Mouse (Mus musculus): ENCODE results near the gene Nod1. TPM values are rescaled to one million over a fixed set of nuclear protein-coding genes. Genes with fewer than 3 reads are reported as not detected.

The Nod1 gene
- polyA plus RNA-seq, 1 experiment from 2014 or later: 3.6 TPM

- no peaks in the 10 kb centered on the region for H3K9me3 ChIP-seq
- no peaks in the 10 kb centered on the region for H3K36me3 ChIP-seq
- no peak overlapping the region for H3K27ac ChIP-seq
- DNase-seq (ENCODE audit: low spot score): no peak
- 83% methylated on average over 3 of the region's 3 CpGs for WGBS
- no peaks in the 10 kb centered on the region for H3K27me3 ChIP-seq (ENCODE audit: insufficient read depth, poor library complexity, severe bottlenecking)
- H3K4me3 ChIP-seq: no peak overlapping the region
- 0 out of 2 replicates have a peak, but pooled peaks cover 2% of the 10 kb centered on the region for H3K4me1 ChIP-seq
Measured at GRCm38 (mm10) chr6:54891384-54891783, 81.0 kb downstream of the Nod1 start.

GRCm38 (mm10) chr6:54890221-54890620 is 82.2 kb downstream of the Nod1 start:
- H3K4me1 ChIP-seq: 0 out of 2 replicates have a peak, but pooled peaks cover 2% of the 10 kb centered on the region
- DNase-seq (ENCODE audit: low spot score): no peak
- WGBS: 83% methylated on average over 9 of the region's 9 CpGs

GRCm38 (mm10) chr6:54886195-54886594 is 86.2 kb downstream of the Nod1 start:
- no peak for DNase-seq (ENCODE audit: low spot score)
- Histone ChIP-seq H3K9me3 (no peaks in the 10 kb centered on the region), H3K27ac (no peak overlapping the region), H3K36me3 (no peaks in the 10 kb centered on the region), H3K4me1 (0 out of 2 replicates have a peak, but pooled peaks cover 2% of the 10 kb centered on the region), H3K27me3 (ENCODE audit: insufficient read depth, poor library complexity, severe bottlenecking) (no peaks in the 10 kb centered on the region), H3K4me3 (no peak overlapping the region)
- 76% methylated on average over 7 of the region's 7 CpGs for WGBS

More at GRCm38 (mm10) chr6:54890221-54890620, 82.2 kb downstream of the Nod1 start:
- Histone ChIP-seq H3K27ac (no peak overlapping the region), H3K4me3 (no peak overlapping the region), H3K27me3 (ENCODE audit: insufficient read depth, poor library complexity, severe bottlenecking) (no peaks in the 10 kb centered on the region), H3K9me3 (no peaks in the 10 kb centered on the region), H3K36me3 (no peaks in the 10 kb centered on the region)

GRCm38 (mm10) chr6:54883424-54883823 is 89.0 kb downstream of the Nod1 start:
- Histone ChIP-seq H3K27me3 (ENCODE audit: insufficient read depth, poor library complexity, severe bottlenecking) (no peaks in the 10 kb centered on the region), H3K4me1 (no peaks in the 10 kb centered on the region; the same call in 1 of the 2 replicates), H3K27ac (no peak overlapping the region), H3K9me3 (no peaks in the 10 kb centered on the region), H3K4me3 (no peak overlapping the region), H3K36me3 (no peaks in the 10 kb centered on the region)
- 78% methylated on average over 2 of the region's 2 CpGs for WGBS
- DNase-seq (ENCODE audit: low spot score): no peak

- Histone ChIP-seq H3K36me3 (no peaks in the 10 kb centered on the region), H3K4me3 (no peak overlapping the region), H3K9me3 (no peaks in the 10 kb centered on the region), H3K27ac (no peak overlapping the region), H3K27me3 (ENCODE audit: insufficient read depth, poor library complexity, severe bottlenecking) (no peaks in the 10 kb centered on the region), H3K4me1 (peaks cover 8% of the 10 kb centered on the region; the same call in 1 of the 2 replicates)
- DNase-seq (ENCODE audit: low spot score): no peak
- WGBS: 90% methylated on average over 4 of the region's 4 CpGs
Measured at GRCm38 (mm10) chr6:54880086-54880485, 92.3 kb downstream of the Nod1 start.

GRCm38 (mm10) chr6:54878546-54878945 is 93.9 kb downstream of the Nod1 start:
- DNase-seq (ENCODE audit: low spot score): no peak
- H3K4me1 ChIP-seq: peaks cover 8% of the 10 kb centered on the region; the same call in 1 of the 2 replicates
- no peaks in the 10 kb centered on the region for H3K27me3 ChIP-seq (ENCODE audit: insufficient read depth, poor library complexity, severe bottlenecking)
- H3K4me3 ChIP-seq: no peak overlapping the region
- H3K27ac ChIP-seq: no peak overlapping the region
- H3K9me3 ChIP-seq: no peaks in the 10 kb centered on the region
- no peaks in the 10 kb centered on the region for H3K36me3 ChIP-seq

GRCm38 (mm10) chr6:54877651-54878050 is 94.8 kb downstream of the Nod1 start:
- Histone ChIP-seq H3K9me3 (no peaks in the 10 kb centered on the region), H3K4me3 (no peak overlapping the region), H3K36me3 (no peaks in the 10 kb centered on the region), H3K4me1 (peaks cover 8% of the 10 kb centered on the region; the same call in 1 of the 2 replicates), H3K27me3 (ENCODE audit: insufficient read depth, poor library complexity, severe bottlenecking) (no peaks in the 10 kb centered on the region), H3K27ac (no peak overlapping the region)
- 75% methylated on average over 3 of the region's 3 CpGs for WGBS
- no peak for DNase-seq (ENCODE audit: low spot score)

- H3K36me3 ChIP-seq: no peaks in the 10 kb centered on the region
- H3K27me3 ChIP-seq (ENCODE audit: insufficient read depth, poor library complexity, severe bottlenecking): no peaks in the 10 kb centered on the region
- WGBS: 6% methylated on average over 5 of the region's 5 CpGs
- no peak overlapping the region for H3K27ac ChIP-seq
- peak; percentile 86 for DNase-seq (ENCODE audit: low spot score)
- peaks cover 8% of the 10 kb centered on the region; the same call in 1 of the 2 replicates for H3K4me1 ChIP-seq
- H3K4me3 ChIP-seq: no peak overlapping the region
- H3K9me3 ChIP-seq: no peaks in the 10 kb centered on the region
Measured at GRCm38 (mm10) chr6:54876782-54877181, 95.6 kb downstream of the Nod1 start.

Other genes with a start within 250 kb of the Nod1 start
- gene Znrf2, start 155.7 kb downstream of the Nod1 start, polyA plus RNA-seq (2016; fragmentation: Nextera tagmentation; extraction: Ambion mirVana): 2.1 and 2.9 TPM in 2 replicates
- gene Ggct, start 20.3 kb upstream of the Nod1 start, polyA plus RNA-seq (2016; fragmentation: Nextera tagmentation; extraction: Ambion mirVana): 8.1 and 8.3 TPM in 2 replicates
- gene Gars, start 65.4 kb upstream of the Nod1 start, polyA plus RNA-seq (2016; fragmentation: Nextera tagmentation; extraction: Ambion mirVana): 220 and 246 TPM in 2 replicates
- 2.4 and 5.0 TPM in 2 replicates for gene Crhr2, start 160.4 kb upstream of the Nod1 start, polyA plus RNA-seq (2016; fragmentation: Nextera tagmentation; extraction: Ambion mirVana)
- gene Inmt, start 202.4 kb upstream of the Nod1 start, polyA plus RNA-seq (2016; fragmentation: Nextera tagmentation; extraction: Ambion mirVana): 0.20 TPM in 1 of 2 replicates, not detected in the other
- gene Mindy4, start 230.8 kb upstream of the Nod1 start, polyA plus RNA-seq (2016; fragmentation: Nextera tagmentation; extraction: Ambion mirVana): 7.7 and 9.7 TPM in 2 replicates

Data from heart, embryonic 10.5 days (tissue).